Mouse (Mus musculus) ovary, adult 18-20 months (tissue): ENCODE measurements around the gene Hprt.
"Not testable (repeated sequence)": the region's sequence is repeated elsewhere in the genome, so short reads cannot be mapped to it uniquely, and the experiment has no call there.

Experiments
- DNase-seq: peaks from one replicate; pipeline ENCODE4 v3.0.0; 2022; ENCODE audit warnings: low spot score, mixed read lengths

Hprt gene

GRCm38 (mm10) chrX:52987905-52988783 is at the start of gene Hprt:
Gene Hprt (plus strand): TSS chrX:52988137.
- peak; percentile 74 for DNase-seq

GRCm38 (mm10) chrX:52945509-52945908 is 42.4 kb upstream of the Hprt start:
- no peak for DNase-seq

GRCm38 (mm10) chrX:52949713-52950112 is 38.2 kb upstream of the Hprt start:
- no peak for DNase-seq

GRCm38 (mm10) chrX:52956942-52957341 is 31.0 kb upstream of the Hprt start:
- no peak for DNase-seq

DNA sequence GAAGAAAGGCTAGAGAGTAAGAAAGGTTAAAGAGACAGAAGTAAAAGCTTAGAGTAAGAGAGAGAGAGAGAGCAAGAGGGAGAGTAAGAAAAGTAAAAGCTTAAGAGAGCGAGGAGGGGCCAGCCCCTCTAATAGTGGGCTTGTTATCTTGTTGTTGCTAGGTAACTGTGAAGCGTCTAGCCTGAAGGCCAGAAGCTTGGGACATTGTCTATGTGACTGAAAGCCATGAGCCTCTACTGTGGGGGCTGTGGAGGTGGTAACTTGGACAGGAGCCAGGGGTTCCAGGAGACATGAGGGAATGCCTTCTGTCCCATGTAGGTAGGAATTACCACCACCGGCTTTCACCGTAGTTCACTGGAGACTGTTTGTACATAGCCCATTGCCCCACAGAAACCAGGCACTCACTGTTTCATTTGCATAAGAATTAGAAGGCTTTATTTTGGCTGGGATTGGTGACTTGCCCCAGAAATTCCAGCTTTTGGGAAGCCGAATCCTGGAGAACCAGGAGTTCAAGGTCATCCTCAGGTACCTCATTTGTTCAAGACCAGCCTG is 26.3 kb upstream of the Hprt start:
- peak; percentile 16 for DNase-seq

DNA sequence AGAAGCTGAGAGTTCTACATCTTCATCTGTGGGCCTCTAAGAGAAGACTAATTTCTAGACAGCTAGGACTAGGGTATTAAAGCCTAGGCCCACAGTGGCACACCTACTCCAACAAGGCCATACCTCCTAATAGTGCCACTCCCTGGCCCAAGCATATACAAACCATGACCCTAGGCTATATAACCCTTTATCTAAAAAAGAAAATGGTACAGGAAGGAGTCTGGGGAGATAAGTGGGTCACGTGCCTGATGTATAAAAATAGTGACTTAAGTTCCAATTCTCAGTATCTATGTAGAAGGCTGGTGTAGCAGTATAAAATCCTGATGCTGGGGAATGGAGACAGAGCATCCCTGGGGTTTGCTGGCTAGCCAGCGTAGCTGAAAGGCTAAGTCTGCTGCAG is 22.8 kb upstream of the Hprt start:
- DNase-seq: no peak

DNA sequence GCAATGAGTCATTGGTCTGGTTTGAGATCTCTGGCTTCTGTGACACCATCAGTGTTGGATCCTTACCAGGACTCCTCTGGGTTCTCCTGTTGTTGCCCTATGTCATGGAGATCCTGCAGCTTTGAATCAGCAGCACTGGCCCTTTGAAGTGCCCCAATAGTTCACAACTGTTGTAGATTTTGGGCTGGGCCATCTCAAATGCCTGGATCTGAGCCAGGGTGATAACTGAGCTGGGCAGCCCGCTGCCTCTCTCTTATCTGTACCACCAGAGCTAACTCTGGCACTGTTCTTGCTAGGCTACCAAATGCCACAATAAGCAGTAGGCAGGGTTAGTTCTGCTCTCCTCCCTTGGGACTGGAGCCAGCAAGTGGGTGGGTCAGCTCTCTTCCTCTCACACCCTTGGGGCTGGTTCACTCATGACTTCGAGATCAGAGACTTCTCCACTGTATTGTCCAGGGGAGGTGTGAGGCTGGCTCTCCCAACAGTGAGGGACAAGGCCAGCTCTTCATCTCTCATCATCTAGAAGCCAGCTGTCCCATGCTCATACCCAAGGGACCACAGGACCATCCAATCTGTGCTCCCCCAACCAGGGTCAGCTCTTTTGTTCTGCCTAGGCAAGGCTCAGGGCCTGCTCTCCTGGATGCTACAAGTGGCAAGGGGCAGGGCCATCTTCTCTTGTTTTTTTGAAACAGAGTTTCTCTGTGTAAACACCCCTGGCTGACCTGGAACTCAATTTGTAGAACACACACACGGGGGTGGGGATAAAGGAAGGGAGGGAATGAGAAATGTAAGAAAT is 16.5 kb upstream of the Hprt start:
- peak; percentile 62 for DNase-seq

DNA sequence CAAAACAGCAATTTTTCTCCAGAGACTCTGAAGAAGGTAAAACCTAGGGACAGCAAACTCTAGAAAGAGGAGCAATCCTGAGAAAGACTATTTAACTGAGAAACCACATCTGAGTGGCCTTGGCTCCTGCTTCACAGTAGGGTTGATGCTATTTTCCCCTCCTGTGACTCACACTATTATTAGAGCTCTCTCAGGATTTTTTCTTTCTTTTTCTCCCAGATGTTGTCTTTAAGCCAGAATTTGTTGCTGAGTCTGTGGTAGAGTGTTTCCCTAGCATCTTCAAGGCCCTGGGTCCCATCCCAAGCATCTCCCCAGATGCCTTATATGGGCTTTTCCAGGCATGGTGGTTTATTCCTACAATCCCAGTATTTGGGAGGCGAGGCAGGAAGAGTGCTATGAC is 15.8 kb upstream of the Hprt start:
- DNase-seq: no peak

- no peak for DNase-seq
Measured at GRCm38 (mm10) chrX:52972680-52973079, 15.3 kb upstream of the Hprt start.

- no peak for DNase-seq
Measured at GRCm38 (mm10) chrX:52978576-52978975, 9.4 kb upstream of the Hprt start.

DNA sequence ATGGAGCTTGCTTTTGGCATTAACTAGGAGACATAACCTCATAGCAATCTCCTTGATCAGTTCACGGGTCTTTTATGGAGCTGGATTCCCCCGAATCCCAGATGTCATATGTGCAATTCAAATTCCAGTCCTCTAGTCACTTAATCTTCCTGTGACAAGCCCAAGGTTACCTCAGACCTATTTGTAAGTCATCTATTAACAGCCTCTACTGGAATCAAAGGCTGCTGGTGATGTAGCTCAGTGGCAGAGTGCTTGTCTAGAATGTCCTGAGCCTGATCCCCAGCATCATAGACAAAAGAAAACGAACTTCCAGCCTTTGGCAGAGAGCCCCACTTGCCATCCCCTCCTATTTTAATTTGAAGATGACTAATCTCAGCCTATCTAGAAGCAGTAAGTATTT is 6.6 kb upstream of the Hprt start:
- DNase-seq: no peak

DNA sequence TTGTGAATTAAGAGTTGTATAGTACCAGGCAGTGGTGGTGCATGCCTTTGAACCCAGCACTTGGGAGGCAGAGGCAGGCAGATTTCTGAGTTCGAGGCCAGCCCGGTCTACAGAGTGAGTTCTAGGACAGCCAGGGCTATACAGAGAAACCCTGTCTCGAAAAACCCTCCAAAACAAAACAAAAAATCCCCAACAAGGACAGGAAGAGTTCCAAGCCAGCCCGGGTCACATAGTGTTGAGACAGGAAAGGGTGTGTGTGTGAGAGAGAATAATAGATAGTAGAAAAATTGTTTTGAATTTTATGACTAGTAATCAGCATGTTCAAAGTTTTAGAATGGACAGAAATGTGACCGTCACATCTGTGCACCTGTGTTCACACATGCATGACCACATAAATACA is 6.8 kb downstream of the Hprt start:
- DNase-seq: not testable (repeated sequence)

DNA sequence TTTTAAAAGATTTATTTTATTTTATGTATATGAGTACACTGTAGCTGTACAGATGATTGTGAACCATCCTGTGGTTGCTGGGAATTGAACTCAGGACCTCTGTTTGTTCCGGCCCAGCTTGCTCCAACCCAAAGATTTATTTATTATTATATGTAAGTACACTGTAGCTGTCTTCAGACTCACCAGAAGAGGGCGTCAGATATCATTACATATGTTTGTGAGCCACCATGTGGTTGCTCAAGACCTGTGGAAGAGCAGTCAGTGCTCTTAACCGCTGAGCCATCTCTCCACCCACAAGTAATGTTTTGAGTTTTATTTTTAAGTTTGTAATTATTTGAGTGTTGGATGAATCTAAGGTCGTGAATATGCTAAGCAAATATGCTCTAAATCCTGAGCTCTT is 16.9 kb downstream of the Hprt start:
- DNase-seq: not testable (repeated sequence)

- DNase-seq: no peak
Measured at GRCm38 (mm10) chrX:53006062-53006461, 18.1 kb downstream of the Hprt start.

- DNase-seq: no peak
Measured at GRCm38 (mm10) chrX:53015549-53015948, 27.6 kb downstream of the Hprt start.

DNA sequence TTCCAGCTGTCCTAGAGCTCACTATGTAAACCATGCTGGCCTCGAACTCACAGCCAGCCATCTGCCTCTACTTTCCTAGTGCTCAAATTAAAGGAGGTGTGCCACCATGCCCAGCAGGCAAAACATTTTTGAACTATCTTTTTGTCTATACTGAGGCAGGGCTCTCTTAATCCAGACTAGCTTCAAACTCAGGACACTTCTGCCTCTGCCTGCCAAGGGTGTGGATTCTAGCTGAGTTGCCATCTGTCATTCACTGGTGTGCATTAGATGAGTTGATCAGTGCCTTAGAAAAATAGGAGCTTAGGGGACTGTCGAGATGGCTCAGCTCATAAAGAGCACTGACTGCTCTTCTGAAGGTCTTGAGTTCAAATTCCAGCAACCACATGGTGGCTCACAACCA is 35.1 kb downstream of the Hprt start:
- DNase-seq: no peak

- DNase-seq: not testable (repeated sequence)
Measured at GRCm38 (mm10) chrX:53024268-53024667, 36.3 kb downstream of the Hprt start.

GRCm38 (mm10) chrX:53025471-53026223 is 37.7 kb downstream of the Hprt start:
- DNase-seq: no peak

DNA sequence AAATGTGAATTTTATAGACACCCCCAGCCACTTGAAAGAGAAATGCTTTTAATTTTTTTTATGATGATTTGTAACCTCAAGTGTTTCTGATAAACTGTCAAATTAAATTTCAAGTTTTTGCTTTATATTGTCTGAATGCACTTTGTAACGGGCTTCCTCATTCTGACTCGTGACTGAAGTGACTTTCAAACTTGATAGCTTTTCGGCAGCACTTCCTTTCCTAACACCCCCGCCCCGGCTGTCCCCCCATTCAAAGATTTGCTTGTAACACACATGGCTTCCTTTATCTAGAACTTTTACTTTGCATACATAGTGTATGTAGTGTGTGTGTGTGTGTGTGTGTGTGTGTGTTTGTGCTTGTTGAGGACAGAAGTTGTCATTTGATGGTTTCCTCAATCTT is 41.6 kb downstream of the Hprt start:
- no peak for DNase-seq

DNA sequence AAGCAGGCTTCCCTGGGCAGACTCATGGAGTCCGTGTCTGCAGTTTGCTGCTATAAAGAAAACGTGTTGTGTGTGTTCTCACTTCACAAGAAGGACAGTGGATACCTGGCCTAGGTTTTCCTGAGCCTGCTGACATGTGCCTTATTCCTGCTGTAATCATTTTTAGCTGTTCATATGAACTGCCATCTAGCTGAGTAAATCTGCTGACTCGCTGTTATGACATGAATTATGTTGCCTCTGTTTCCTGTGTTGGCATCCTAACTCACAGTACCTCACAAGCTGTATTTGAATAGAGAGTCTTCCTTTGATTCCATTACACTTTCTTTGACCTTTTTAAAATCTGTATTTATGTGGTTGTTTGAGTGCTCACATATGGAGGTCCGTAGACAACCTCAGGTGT is 50.3 kb downstream of the Hprt start:
- DNase-seq: no peak

- peak; percentile 39 for DNase-seq
Measured at GRCm38 (mm10) chrX:53039651-53040050, 51.7 kb downstream of the Hprt start.

- no peak for DNase-seq
Measured at GRCm38 (mm10) chrX:53040138-53040537, 52.2 kb downstream of the Hprt start.
